Mouse (Mus musculus) ES-E14 (cell line): ENCODE measurements around the gene Gm14137. TPM values are rescaled to one million over a fixed set of nuclear protein-coding genes. Genes with fewer than 3 reads are reported as not detected.
A peak's percentile ranks its signal among the peaks of the same experiment; 100 is the strongest.

Experiments used
- DNase-seq: peaks from one replicate; pipeline ENCODE4 v3.0.0-alpha.2; 2013; ENCODE audit warnings: low read depth, low spot score
- H3K27ac ChIP-seq: 2 replicates; pipeline ENCODE4 v1.5.1; 2012; ENCODE audit warnings: low read depth, mild to moderate bottlenecking, low read length, moderate library complexity, mixed read lengths; ENCODE audit not compliant: poor library complexity, insufficient read depth, severe bottlenecking
- H3K36me3 ChIP-seq: 2 replicates; pipeline ENCODE4 v1.6.1; 2012; ENCODE audit warnings: mild to moderate bottlenecking, low read length, moderate library complexity, mixed read lengths; ENCODE audit not compliant: control insufficient read depth, poor library complexity, insufficient read depth, severe bottlenecking
- H3K4me1 ChIP-seq, 2 experiments: fragments of 150-350 bp in 1 of 2; sonication (generic) in 1 of 2; 2 replicates each; pipeline ENCODE4 v1.6.1; 2012; ENCODE audit warnings: low read length in 2 of 2, mild to moderate bottlenecking in 1 of 2, mixed read lengths in 1 of 2; ENCODE audit not compliant: control insufficient read depth in 2 of 2, insufficient read depth in 2 of 2, poor library complexity in 1 of 2
- H3K4me3 ChIP-seq, 2 experiments: fragments of 150-350 bp in 1 of 2; sonication (generic) in 1 of 2; 2 replicates each; pipeline ENCODE4 v1.5.1; 2012; ENCODE audit warnings: low read length in 2 of 2, low read depth in 1 of 2, mild to moderate bottlenecking in 1 of 2, mixed read lengths in 1 of 2; ENCODE audit not compliant: insufficient read depth in 1 of 2, poor library complexity in 1 of 2, severe bottlenecking in 1 of 2
- H3K9ac ChIP-seq: 2 replicates; pipeline ENCODE4 v1.6.1; 2012; ENCODE audit warnings: low read depth, mild to moderate bottlenecking, low read length, mixed read lengths; ENCODE audit not compliant: poor library complexity, insufficient read depth, severe bottlenecking
- H3K9me3 ChIP-seq: fragments of 150-350 bp; sonication (generic); 2 replicates; pipeline ENCODE4 v1.6.1; 2012; ENCODE audit warnings: low read depth, mild to moderate bottlenecking, low read length; ENCODE audit not compliant: control insufficient read depth, insufficient read depth
- CHD2 ChIP-seq: IDR thresholded peaks from 2 replicates; pipeline ENCODE4 v1.6.1; 2014; ENCODE audit warnings: mild to moderate bottlenecking, low read depth, low read length, inconsistent platforms
- HCFC1 ChIP-seq: IDR thresholded peaks from 2 replicates; pipeline ENCODE4 v1.6.1; 2012; ENCODE audit warnings: low read length, inconsistent platforms, borderline replicate concordance; ENCODE audit not compliant: insufficient read depth
- MAFK ChIP-seq: IDR thresholded peaks from 2 replicates; pipeline ENCODE4 v1.6.1; 2014; ENCODE audit warnings: mild to moderate bottlenecking, low read depth, low read length, inconsistent platforms; ENCODE audit not compliant: insufficient read depth
- ZC3H11A ChIP-seq: IDR thresholded peaks from 2 replicates; pipeline ENCODE4 v1.6.1; 2012; ENCODE audit warnings: low read depth, mild to moderate bottlenecking, inconsistent platforms, low read length, borderline replicate concordance
- ZNF384 ChIP-seq: IDR thresholded peaks from 2 replicates; pipeline ENCODE4 v1.6.1; 2012; ENCODE audit warnings: low read depth, low read length, inconsistent platforms
- in situ Hi-C, 2 experiments: fragments of 600-800 bp; cut with MboI; formaldehyde crosslinking; loops; one replicate each; pipeline ENCODE4 v1.15.1; 2025; ENCODE audit warnings: low sequenced_read_pairs in 2 of 2, inconsistent platforms in 1 of 2; ENCODE audit not compliant: unreplicated experiment in 2 of 2
- total RNA-seq: library from RNA; depleted of rRNA; stranded (reverse); fragments of 300-350 nt; gene quantifications from 2 replicates; pipeline ENCODE4 v1.2.3, GENCODE M21; 2012

The Gm14137 gene
- total RNA-seq, 1 experiment, result 0.45 TPM

- Histone ChIP-seq H3K9me3 (no peaks in the 10 kb centered on the region), H3K4me3 (no peak overlapping the region), H3K27ac (no peak overlapping the region), H3K36me3 (no peaks in the 10 kb centered on the region), H3K4me1 (peaks cover 5 to 14% of the 10 kb centered on the region in 2 experiments; a peak in 1 of 4 replicates), H3K9ac (no peak overlapping the region)
- no peak for TF ChIP-seq CHD2
- TF ChIP-seq ZNF384, result no peak
- no peak for TF ChIP-seq HCFC1
- TF ChIP-seq ZC3H11A, result no peak
- no peak for TF ChIP-seq MAFK
- in situ Hi-C loops, result no loop called here
- DNase-seq, result no peak
These were observed 11.2 kb upstream of the Gm14137 start for GRCm38 (mm10) chr2:119163135-119163534.

- TF ChIP-seq MAFK (no peak), CHD2 (no peak), ZC3H11A (no peak), ZNF384 (no peak), HCFC1 (no peak)
- no peak overlapping the region for H3K27ac ChIP-seq
- peaks cover 5 to 14% of the 10 kb centered on the region in 2 experiments; a peak in 1 of 4 replicates for H3K4me1 ChIP-seq
- in situ Hi-C loops, result no loop called here
- no peak overlapping the region for H3K9ac ChIP-seq
- no peak for DNase-seq
- H3K4me3 ChIP-seq, result no peak overlapping the region
- H3K9me3 ChIP-seq, result no peaks in the 10 kb centered on the region
- H3K36me3 ChIP-seq, result no peaks in the 10 kb centered on the region
These were observed 10.3 kb upstream of the Gm14137 start for GRCm38 (mm10) chr2:119163999-119164398.

- no peak overlapping the region for H3K4me3 ChIP-seq
- DNase-seq, result no peak
These were observed 8.9 kb upstream of the Gm14137 start for GRCm38 (mm10) chr2:119165401-119165800.

GRCm38 (mm10) chr2:119166901-119167865 lies 7.1 kb upstream of the Gm14137 start, which contains the start of gene Gchfr:
Gene Gchfr, plus strand, starts transcription at chr2:119167773.
- Histone ChIP-seq H3K4me1 (peaks cover 2 to 6% of the 10 kb centered on the region in 2 experiments; a peak in 1 of 4 replicates), H3K36me3 (no peaks in the 10 kb centered on the region), H3K4me3 (peak within 1 kb of the TSS; percentile 67 to 86), H3K9me3 (no peaks in the 10 kb centered on the region), H3K27ac (no peak within 1 kb of the TSS), H3K9ac (peak within 1 kb of the TSS; percentile 11; the same call in 1 of the 2 replicates)
- DNase-seq, result no peak
- TF ChIP-seq MAFK (no peak), CHD2 (no peak), ZNF384 (no peak), ZC3H11A (no peak), HCFC1 (no peak)
- in situ Hi-C loops, result no loop called here

More at GRCm38 (mm10) chr2:119165401-119165800, 8.9 kb upstream of the Gm14137 start:
- Histone ChIP-seq H3K27ac (no peak overlapping the region), H3K36me3 (no peaks in the 10 kb centered on the region), H3K9me3 (no peaks in the 10 kb centered on the region), H3K9ac (no peak overlapping the region), H3K4me1 (peaks cover 5 to 12% of the 10 kb centered on the region in 2 experiments; a peak in 1 of 4 replicates)
- in situ Hi-C loops, result no loop called here
- TF ChIP-seq ZNF384, result 0 out of 2 replicates have a peak, but pooled peaks have one; percentile 23
- no peak for TF ChIP-seq ZC3H11A
